Mouse (Mus musculus) thymus, adult 2 months (tissue): ENCODE measurements around the gene A830031A19Rik.

Source experiments
- CTCF ChIP-seq: fragments of 200-500 bp; IDR thresholded peaks from 2 replicates; pipeline ENCODE4 v1.5.1; 2012; ENCODE audit warnings: mild to moderate bottlenecking, control low read depth, low read length, moderate library complexity, borderline replicate concordance; ENCODE audit not compliant: control insufficient read depth, poor library complexity, insufficient read depth; ENCODE audit errors: extremely low read depth
- POLR2A ChIP-seq: fragments of 200-500 bp; IDR thresholded peaks from 2 replicates; pipeline ENCODE4 v1.6.1; 2012; ENCODE audit warnings: mild to moderate bottlenecking, low read length, control low read depth, moderate library complexity; ENCODE audit not compliant: control insufficient read depth, poor library complexity, insufficient read depth; ENCODE audit errors: extremely low read depth

DNA sequence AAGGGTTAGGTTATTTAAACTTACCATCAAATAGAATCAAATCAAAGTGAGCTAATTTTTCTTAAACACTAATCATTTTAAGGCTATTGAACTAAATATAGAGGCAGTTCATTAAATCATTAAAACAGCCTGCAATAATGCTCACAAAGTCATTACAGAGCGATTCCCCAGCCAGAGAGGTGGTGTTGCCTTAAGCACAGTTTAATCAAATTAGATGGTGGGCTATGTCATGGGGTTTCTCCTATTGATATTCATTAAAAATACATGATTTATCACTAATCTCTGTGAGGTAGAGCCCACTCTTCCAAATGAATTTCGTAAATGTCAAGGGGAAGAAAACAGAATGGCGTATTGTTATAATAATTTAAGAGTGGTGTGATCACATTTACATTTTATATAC is 58.8 kb downstream of the A830031A19Rik start:
- TF ChIP-seq CTCF (no peak), POLR2A (no peak)
